Mouse (Mus musculus) lung, adult 18-20 months (tissue): ENCODE measurements at regions not wholly inside any gene's neighbourhood (a gene's known extent, or its start where the extent isn't known, plus 50 kb on each side); places are given as distances from the start of the nearest gene placed in this dataset.

Experiments used
- DNase-seq, 2 experiments: peaks; one replicate each; pipeline ENCODE4 v3.0.0; 2022; ENCODE audit warnings: mixed read lengths in 2 of 2

GRCm38 (mm10) chr6:81586441-81587117 lies 336.9 kb upstream of the Gcfc2 start:
- DNase-seq, result no peak

GRCm38 (mm10) chr6:81589727-81590126 lies 333.7 kb upstream of the Gcfc2 start:
- no peak for DNase-seq

GRCm38 (mm10) chr6:81595926-81596325 lies 327.5 kb upstream of the Gcfc2 start:
- no peak for DNase-seq

- peak; percentile 3 to 21 for DNase-seq
Observed at GRCm38 (mm10) chr6:81608637-81609036, 314.8 kb upstream of the Gcfc2 start.

- no peak for DNase-seq
Observed at GRCm38 (mm10) chr6:81611980-81612379, 311.5 kb upstream of the Gcfc2 start.

- no peak for DNase-seq
Observed at GRCm38 (mm10) chr6:81618018-81618417, 305.5 kb upstream of the Gcfc2 start.

- no peak for DNase-seq
Observed at GRCm38 (mm10) chr6:81621028-81621427, 302.4 kb upstream of the Gcfc2 start.

- no peak for DNase-seq
Observed at GRCm38 (mm10) chr6:81622714-81623113, 300.8 kb upstream of the Gcfc2 start.

GRCm38 (mm10) chr6:81625016-81625415 lies 298.5 kb upstream of the Gcfc2 start:
- DNase-seq, result no peak

- no peak for DNase-seq
Observed at GRCm38 (mm10) chr6:81633586-81633985, 289.9 kb upstream of the Gcfc2 start.

GRCm38 (mm10) chr6:81647615-81648375 lies 275.7 kb upstream of the Gcfc2 start:
- peak in 1 of 2 experiments; percentile 14 for DNase-seq

- DNase-seq, result no peak
Observed at GRCm38 (mm10) chr6:81651856-81652255, 271.6 kb upstream of the Gcfc2 start.

GRCm38 (mm10) chr6:81655205-81655604 lies 268.3 kb upstream of the Gcfc2 start:
- no peak for DNase-seq

- DNase-seq, result no peak
Observed at GRCm38 (mm10) chr6:81660478-81661395, 262.7 kb upstream of the Gcfc2 start.

GRCm38 (mm10) chr6:81668944-81669343 lies 254.5 kb upstream of the Gcfc2 start:
- DNase-seq, result peak in 1 of 2 experiments; percentile 3

- DNase-seq, result no peak
Observed at GRCm38 (mm10) chr6:81673316-81673715, 250.2 kb upstream of the Gcfc2 start.

- DNase-seq, result no peak
Observed at GRCm38 (mm10) chr6:81697284-81697683, 226.2 kb upstream of the Gcfc2 start.

- no peak for DNase-seq
Observed at GRCm38 (mm10) chr6:81698173-81698572, 225.3 kb upstream of the Gcfc2 start.

GRCm38 (mm10) chr6:81714867-81715266 lies 208.6 kb upstream of the Gcfc2 start:
- no peak for DNase-seq

GRCm38 (mm10) chr6:81716371-81716770 lies 207.1 kb upstream of the Gcfc2 start:
- DNase-seq, result no peak

- DNase-seq, result no peak
Observed at GRCm38 (mm10) chr6:81724601-81725545, 198.6 kb upstream of the Gcfc2 start.

- DNase-seq, result no peak
Observed at GRCm38 (mm10) chr6:81731631-81732030, 191.8 kb upstream of the Gcfc2 start.
